21 mouse cellular contexts compared by ENCODE assay signal in genomic region chr12:31157453-31157852, GRCm38 (mm10).
DNase-seq lines count a peak whose midpoint lies in the region; ATAC-seq lines count a peak whose summit lies in the region.
"Had no signal": no experiment of that assay in that cellular context is flagged by ENCODE, and none has a peak within 500 bp of the region (broad histone marks: within the 10 kb centered on the region; RNA-seq: fewer than 3 reads in every experiment).

No protein-coding gene starts in this region.

- no peak overlapping the region for H3K4me2 ChIP-seq in lung, embryonic 15.5 days
- H3K4me2 ChIP-seq in midbrain, embryonic 11.5 days, result no peak overlapping the region
- H3K4me2 ChIP-seq in intestine, embryonic 16.5 days (ENCODE audit: low read depth, low read length), result no peak overlapping the region
- H3K4me2 ChIP-seq: embryonic facial prominence, embryonic 12.5 days; embryonic facial prominence, embryonic 15.5 days; heart, embryonic 11.5 days; hindbrain, embryonic 12.5 days had no signal

- H3K9ac ChIP-seq in lung, embryonic 15.5 days, result no peak overlapping the region
- H3K9ac ChIP-seq in midbrain, embryonic 11.5 days (ENCODE audit: low read length), result no peak overlapping the region
- no peak overlapping the region for H3K9ac ChIP-seq in intestine, embryonic 16.5 days (ENCODE audit: low read depth, low read length)
- H3K9ac ChIP-seq: embryonic facial prominence, embryonic 12.5 days; embryonic facial prominence, embryonic 15.5 days; forebrain, postnatal 0 days; hindbrain, embryonic 12.5 days had no signal

- DNase-seq in lung, postnatal 36 days, result no peak
- peak; percentile 39 for DNase-seq in midbrain, embryonic 11.5 days (ENCODE audit: low spot score, missing footprints)
- no peak for DNase-seq in midbrain, embryonic 10.5 days (ENCODE audit: low spot score)
- DNase-seq in layer of hippocampus, adult 8-10 months (ENCODE audit: low spot score in 2 of 2), result no peak
- DNase-seq: adrenal gland, adult 2 months; adrenal gland, postnatal 14 days; cerebellum, adult 11 months; cerebellum, adult 2 months; cerebellum, adult 9-11 months; cerebellum, postnatal 25 days; forebrain, postnatal 0 days; gastrocnemius, adult 2 months; gastrocnemius, postnatal 14 days had no signal

- H3K9me3 ChIP-seq in lung, embryonic 15.5 days, result no peaks in the 10 kb centered on the region
- H3K9me3 ChIP-seq in midbrain, embryonic 11.5 days (ENCODE audit: control insufficient read depth, low read length), result no peaks in the 10 kb centered on the region
- no peaks in the 10 kb centered on the region for H3K9me3 ChIP-seq in midbrain, embryonic 10.5 days (replicated peaks)
- H3K9me3 ChIP-seq in intestine, embryonic 16.5 days (ENCODE audit: control insufficient read depth, low read length), result no peaks in the 10 kb centered on the region
- H3K9me3 ChIP-seq: embryonic facial prominence, embryonic 12.5 days; embryonic facial prominence, embryonic 15.5 days; hindbrain, embryonic 12.5 days had no signal

- peaks cover 27% of the 10 kb centered on the region for H3K4me1 ChIP-seq in lung, embryonic 15.5 days
- H3K4me1 ChIP-seq in midbrain, embryonic 11.5 days (ENCODE audit: control insufficient read depth, insufficient read depth, low read length), result no peaks in the 10 kb centered on the region
- H3K4me1 ChIP-seq in midbrain, embryonic 10.5 days, result no peaks in the 10 kb centered on the region
- peaks cover 2% of the 10 kb centered on the region; the same call in 1 of the 2 replicates for H3K4me1 ChIP-seq in intestine, embryonic 16.5 days (ENCODE audit: control insufficient read depth, insufficient read depth, low read length)
- H3K4me1 ChIP-seq: embryonic facial prominence, embryonic 12.5 days; embryonic facial prominence, embryonic 15.5 days; hindbrain, embryonic 12.5 days had no signal

- H3K27ac ChIP-seq in lung, embryonic 15.5 days, result peak overlapping the region; percentile 2
- H3K27ac ChIP-seq in midbrain, embryonic 11.5 days (ENCODE audit: low read depth, low read length), result no peak overlapping the region
- H3K27ac ChIP-seq in midbrain, embryonic 10.5 days (replicated peaks), result no peak overlapping the region
- 0 out of 2 replicates have a peak overlapping the region, but pooled peaks have one; percentile 2 for H3K27ac ChIP-seq in intestine, embryonic 16.5 days (ENCODE audit: low read length)
- H3K27ac ChIP-seq: embryonic facial prominence, embryonic 12.5 days; embryonic facial prominence, embryonic 15.5 days; gastrocnemius, adult 2 months; hindbrain, embryonic 12.5 days had no signal

- 66% methylated on average over 3 of the region's 3 CpGs for WGBS in lung, embryonic 15.5 days
- 94% methylated on average over 3 of the region's 3 CpGs for WGBS in midbrain, embryonic 11.5 days
- 99% methylated on average over 3 of the region's 3 CpGs for WGBS in midbrain, embryonic 10.5 days
- 70% methylated on average over 3 of the region's 3 CpGs for WGBS in intestine, embryonic 16.5 days

- H3K4me3 ChIP-seq in lung, embryonic 15.5 days, result no peak overlapping the region
- H3K4me3 ChIP-seq in midbrain, embryonic 11.5 days (ENCODE audit: low read depth, low read length), result no peak overlapping the region
- H3K4me3 ChIP-seq in midbrain, embryonic 10.5 days, result no peak overlapping the region
- no peak overlapping the region for H3K4me3 ChIP-seq in intestine, embryonic 16.5 days (ENCODE audit: low read length)
- H3K4me3 ChIP-seq: embryonic facial prominence, embryonic 12.5 days; embryonic facial prominence, embryonic 15.5 days; gastrocnemius, adult 2 months; hindbrain, embryonic 12.5 days had no signal

- H3K36me3 ChIP-seq in lung, embryonic 15.5 days, result no peaks in the 10 kb centered on the region
- no peaks in the 10 kb centered on the region for H3K36me3 ChIP-seq in midbrain, embryonic 11.5 days (ENCODE audit: control insufficient read depth, insufficient read depth, low read length)
- no peaks in the 10 kb centered on the region for H3K36me3 ChIP-seq in midbrain, embryonic 10.5 days
- H3K36me3 ChIP-seq in intestine, embryonic 16.5 days (ENCODE audit: control insufficient read depth, insufficient read depth, low read length), result no peaks in the 10 kb centered on the region
- H3K36me3 ChIP-seq: embryonic facial prominence, embryonic 12.5 days; embryonic facial prominence, embryonic 15.5 days; hindbrain, embryonic 12.5 days had no signal

- no peaks in the 10 kb centered on the region for H3K27me3 ChIP-seq in lung, embryonic 15.5 days
- no peaks in the 10 kb centered on the region for H3K27me3 ChIP-seq in midbrain, embryonic 11.5 days (ENCODE audit: control insufficient read depth, insufficient read depth, low read length)
- H3K27me3 ChIP-seq in midbrain, embryonic 10.5 days (ENCODE audit: low read depth, poor library complexity, severe bottlenecking), result no peaks in the 10 kb centered on the region
- H3K27me3 ChIP-seq in intestine, embryonic 16.5 days (replicated peaks; ENCODE audit: control insufficient read depth, insufficient read depth, low read length), result no peaks in the 10 kb centered on the region
- H3K27me3 ChIP-seq: embryonic facial prominence, embryonic 12.5 days; embryonic facial prominence, embryonic 15.5 days; hindbrain, embryonic 12.5 days had no signal

- ATAC-seq in lung, embryonic 15.5 days (ENCODE audit: borderline replicate concordance, extremely low read depth, low FRiP score, low TSS enrichment), result peak; percentile 29; the same call in 1 of the 2 replicates
- no peak for ATAC-seq in midbrain, embryonic 11.5 days (ENCODE audit: low FRiP score)
- ATAC-seq in intestine, embryonic 16.5 days, result peak; percentile 50; the same call in 1 of the 2 replicates
- ATAC-seq: CD4-positive, CD25-positive, alpha-beta regulatory T cell, adult 4 months; forebrain, embryonic 14.5 days; forebrain, postnatal 0 days had no signal

Comparison
In these comparisons a context has a peak if more than half of its experiments do, and no peak if none do; other contexts are left out.
1. H3K27ac ChIP-seq: peak in lung, embryonic 15.5 days (single experiment) and intestine, embryonic 16.5 days (single experiment); none in midbrain, embryonic 11.5 days (single experiment) and midbrain, embryonic 10.5 days (single experiment).